Mouse (Mus musculus): ENCODE data around the gene Fhod1.

Fhod1 gene

DNA sequence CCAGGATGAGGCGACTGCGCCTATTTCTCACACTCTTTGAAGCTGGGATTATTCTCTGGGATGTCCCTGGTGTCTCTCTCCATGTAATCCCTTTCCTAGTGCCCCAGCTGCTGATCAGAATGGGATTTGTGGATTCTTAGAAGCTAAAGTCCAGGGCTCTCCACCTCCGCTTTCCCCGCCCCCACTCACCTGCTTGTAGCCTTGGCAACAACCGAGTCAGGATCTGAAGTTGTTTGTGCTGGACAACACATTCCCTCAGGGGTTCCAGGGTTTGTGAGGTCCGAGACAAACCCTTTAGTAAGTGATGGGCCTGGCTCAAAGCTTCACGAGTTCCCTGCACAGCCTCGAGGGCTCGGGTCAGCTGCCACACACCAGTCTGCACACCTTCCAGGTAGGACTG is 53.0 kb downstream of the Fhod1 start:
- peak; percentile 55 for DNase-seq

DNA sequence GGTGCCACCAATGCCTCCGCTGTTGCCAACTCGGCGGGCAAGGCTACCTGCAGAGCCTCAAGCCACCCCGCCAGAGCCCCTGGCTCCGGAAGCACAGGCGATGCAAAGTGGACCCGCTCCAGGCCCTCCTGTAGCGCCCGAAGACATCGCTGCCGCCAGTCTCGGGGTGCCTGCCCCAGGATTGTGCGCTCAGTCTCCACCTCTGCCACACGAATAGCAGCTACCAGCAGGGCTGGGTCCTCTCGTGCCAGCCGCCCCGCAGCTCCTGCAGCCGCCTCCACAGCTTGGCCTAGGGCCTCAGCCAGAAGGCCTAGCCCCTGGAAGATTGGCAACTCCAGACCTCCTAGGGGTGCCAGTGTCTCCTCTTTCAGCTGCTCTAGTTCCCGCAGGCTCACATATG is 54.3 kb downstream of the Fhod1 start:
- peak; percentile 92 for DNase-seq

DNA sequence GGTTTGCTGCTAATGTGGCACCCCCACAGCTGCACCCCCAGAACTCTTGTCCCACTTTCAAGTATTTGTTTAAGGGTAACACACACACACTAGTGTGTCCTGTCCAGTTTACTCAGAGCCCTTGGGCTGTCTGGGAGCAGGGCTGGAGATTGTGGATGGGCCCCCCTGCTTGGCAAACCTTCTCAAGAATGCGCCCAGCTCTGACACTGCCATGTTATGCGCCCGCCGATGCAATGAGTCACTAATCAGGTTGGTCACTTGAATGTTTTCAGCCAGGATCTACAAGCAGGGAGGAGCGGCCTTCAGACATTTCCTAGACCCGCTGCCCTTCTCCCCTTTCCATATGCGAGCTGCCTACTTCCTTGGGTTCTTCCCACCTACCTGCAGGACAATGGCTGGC is 55.3 kb downstream of the Fhod1 start:
- no peak for DNase-seq

- DNase-seq: peak; percentile 56
Measured at GRCm38 (mm10) chr8:105291802-105292201, 56.0 kb downstream of the Fhod1 start.

GRCm38 (mm10) chr8:105291364-105291763 is 56.4 kb downstream of the Fhod1 start:
- DNase-seq: peak; percentile 65

- peak; percentile 86 for DNase-seq
Measured at GRCm38 (mm10) chr8:105290554-105291314, 57.0 kb downstream of the Fhod1 start.

GRCm38 (mm10) chr8:105289805-105290460 is 57.8 kb downstream of the Fhod1 start, which contains the start of gene 4931428F04Rik:
TSS of gene 4931428F04Rik (minus strand) at chr8:105289864.
- peak; percentile 86 for DNase-seq

DNA sequence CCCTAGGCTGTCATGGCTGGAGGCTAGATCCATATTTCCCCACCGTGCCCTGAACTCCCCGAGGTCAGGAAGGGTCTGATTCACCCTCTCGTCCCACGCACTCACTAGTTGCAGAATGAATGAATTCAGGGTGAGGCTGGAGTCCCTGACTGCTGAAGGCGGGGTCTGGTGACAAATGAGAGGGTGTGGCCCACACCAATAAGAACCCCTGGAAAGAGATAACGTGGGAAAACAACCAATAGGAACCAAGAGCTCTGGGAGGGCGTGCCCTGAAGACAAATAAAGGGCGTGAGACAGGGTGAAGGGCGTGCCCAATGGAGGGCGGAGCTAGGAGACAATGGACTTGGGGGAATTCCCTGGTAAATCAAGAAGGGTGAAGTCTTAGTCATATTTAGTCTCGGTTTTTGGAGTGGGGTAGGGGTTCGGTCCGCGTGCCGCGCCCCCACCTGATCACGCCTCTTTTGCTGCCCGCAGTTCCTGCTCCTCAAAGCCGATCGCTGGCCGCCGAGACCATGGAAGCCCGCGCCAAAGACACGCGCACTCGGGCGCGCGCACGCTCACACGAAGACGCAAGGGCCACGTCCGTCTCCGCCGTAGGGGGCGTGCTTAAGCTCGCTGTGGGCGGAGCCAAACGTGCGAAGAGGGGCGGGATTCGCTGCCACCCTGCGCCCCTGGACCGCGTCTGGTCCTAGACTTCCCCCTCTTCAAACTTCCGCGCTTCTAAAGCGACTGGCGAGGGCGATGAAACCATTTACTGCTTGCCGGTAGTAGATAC is 58.6 kb downstream of the Fhod1 start:
- DNase-seq: peak; percentile 97

GRCm38 (mm10) chr8:105288231-105288630 is 59.5 kb downstream of the Fhod1 start:
- no peak for DNase-seq

DNA sequence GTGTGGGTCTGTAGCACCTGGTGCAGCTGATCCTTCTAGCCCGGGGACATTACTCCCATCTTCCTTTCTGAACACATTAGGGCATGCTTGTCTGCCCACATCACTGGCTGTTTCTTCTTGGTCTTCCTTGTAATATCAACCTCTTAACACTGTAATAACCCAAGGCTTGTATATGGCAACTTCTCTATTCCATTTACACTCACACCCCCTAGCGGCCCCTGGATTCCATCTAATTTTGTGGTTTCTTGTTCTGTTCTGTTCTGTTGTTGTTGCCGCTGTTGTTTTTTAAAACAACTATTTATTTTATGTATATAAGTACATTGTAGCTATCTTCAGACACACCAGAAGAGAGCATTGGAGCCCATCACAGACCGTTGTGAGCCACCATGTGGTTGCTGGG is 60.8 kb downstream of the Fhod1 start:
- DNase-seq: no peak

GRCm38 (mm10) chr8:105285514-105285913 is 62.2 kb downstream of the Fhod1 start:
- DNase-seq: peak; percentile 61

DNA sequence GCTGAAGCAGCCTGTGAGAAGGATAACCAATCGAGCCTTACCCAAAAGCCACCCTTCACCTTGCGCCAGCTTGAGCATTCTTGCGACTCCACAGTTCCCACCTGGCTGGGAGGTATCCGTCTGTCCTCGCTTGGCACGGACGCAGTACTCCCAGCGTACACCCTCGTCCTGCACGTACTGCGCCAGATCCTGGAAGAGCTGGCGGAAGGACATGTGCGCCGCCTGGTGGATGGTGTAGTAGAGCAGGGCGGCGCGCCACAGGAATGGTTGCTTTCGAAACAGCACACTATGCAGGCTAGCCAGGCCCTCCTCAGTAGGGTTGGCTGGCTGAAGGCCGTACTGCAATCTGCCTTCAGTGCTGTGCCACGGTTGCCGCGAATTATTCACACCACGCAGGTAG is 64.7 kb downstream of the Fhod1 start:
- DNase-seq: peak; percentile 77

DNA sequence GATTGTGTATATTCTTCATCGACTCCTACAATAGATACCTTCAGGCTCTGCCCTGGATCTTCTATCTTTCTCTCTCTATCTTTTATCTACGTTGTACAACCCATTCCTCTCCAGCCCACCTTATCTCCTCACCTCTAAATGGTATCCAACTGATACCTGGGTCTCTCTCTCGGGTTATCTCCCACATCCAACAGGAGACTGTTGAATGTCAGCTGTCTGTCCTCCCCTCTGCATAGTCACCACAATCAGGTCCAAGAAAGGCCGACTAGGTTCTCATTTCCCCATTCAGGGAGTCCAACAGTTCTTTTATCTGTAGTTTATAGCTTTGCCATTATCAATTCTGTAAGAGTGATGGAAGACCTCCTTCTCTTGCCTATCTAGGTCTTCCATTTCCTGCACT is 65.5 kb downstream of the Fhod1 start:
- no peak for DNase-seq

- no peak for DNase-seq
Measured at GRCm38 (mm10) chr8:105281821-105282220, 65.9 kb downstream of the Fhod1 start.

DNA sequence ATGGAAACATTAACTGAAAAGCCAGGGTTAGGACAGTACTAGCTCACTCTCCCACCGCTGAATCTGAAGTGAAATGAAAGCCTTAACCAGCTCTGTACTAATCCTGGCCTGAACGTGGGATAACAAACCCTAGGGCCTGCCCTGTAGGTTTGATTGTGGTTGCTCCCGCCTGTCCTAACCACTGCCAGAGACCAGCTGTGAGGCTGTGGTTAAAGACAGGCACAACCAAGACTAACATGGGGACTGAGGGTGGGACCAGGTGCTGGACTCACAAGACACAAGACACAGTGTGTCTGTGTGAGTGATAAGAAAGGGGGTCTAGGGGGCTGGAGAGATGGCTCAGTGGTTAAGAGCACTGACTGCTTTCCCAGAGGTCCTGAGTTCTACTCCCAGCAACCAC is 67.2 kb downstream of the Fhod1 start:
- no peak for DNase-seq

Measured in cerebellum, adult 11-12 months (tissue).